Mouse (Mus musculus): ENCODE results near the gene Gm20721.
"Not testable (repeated sequence)": the region's sequence is repeated elsewhere in the genome, so short reads cannot be mapped to it uniquely, and the experiment has no call there.

Gene Gm20721

DNA sequence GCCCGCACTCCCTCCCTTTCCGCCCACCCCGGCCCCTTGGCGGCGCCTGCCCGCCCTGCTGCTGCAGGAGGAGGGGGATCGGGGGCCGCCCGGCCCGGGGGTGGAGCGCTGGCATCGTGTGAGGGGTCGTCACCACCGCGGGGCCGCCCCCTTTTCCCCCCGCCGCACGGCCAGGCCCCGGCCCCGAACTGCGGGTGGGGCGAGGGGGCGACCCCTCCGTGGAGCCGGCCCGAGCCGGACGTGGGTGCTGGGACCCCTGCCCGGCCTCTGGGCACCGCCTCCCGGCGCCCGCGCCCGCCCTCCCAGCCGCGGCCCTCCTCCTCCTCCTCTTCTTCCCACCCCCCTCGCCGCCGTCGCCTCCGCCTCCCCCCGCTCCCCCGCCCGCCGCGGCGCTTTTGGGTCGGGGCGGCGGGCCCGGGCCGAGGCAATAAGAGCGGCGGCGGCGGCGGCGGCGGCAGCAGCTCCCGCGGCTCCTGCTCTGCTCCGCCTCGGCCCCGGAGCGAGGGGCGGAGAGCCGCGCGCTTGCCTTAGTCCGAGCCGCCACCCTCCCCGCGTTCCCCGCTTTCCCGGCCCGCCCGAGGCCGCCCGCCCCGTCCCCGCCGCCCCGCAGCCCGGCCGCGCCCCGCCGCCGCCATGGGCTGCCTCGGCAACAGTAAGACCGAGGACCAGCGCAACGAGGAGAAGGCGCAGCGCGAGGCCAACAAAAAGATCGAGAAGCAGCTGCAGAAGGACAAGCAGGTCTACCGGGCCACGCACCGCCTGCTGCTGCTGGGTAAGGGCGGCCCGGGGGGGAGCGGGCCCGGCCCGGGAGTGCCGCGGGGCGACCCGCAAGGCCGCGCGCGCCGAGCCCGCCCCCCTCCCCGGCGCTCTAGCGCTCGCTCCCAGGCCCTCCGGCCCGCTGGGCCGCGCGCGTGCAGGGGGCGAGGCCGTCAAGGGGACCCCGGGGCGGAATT, 16.6 kb downstream of the Gm20721 start:
- peak; percentile 59 for DNase-seq (ENCODE audit: low read depth, low spot score)

DNA sequence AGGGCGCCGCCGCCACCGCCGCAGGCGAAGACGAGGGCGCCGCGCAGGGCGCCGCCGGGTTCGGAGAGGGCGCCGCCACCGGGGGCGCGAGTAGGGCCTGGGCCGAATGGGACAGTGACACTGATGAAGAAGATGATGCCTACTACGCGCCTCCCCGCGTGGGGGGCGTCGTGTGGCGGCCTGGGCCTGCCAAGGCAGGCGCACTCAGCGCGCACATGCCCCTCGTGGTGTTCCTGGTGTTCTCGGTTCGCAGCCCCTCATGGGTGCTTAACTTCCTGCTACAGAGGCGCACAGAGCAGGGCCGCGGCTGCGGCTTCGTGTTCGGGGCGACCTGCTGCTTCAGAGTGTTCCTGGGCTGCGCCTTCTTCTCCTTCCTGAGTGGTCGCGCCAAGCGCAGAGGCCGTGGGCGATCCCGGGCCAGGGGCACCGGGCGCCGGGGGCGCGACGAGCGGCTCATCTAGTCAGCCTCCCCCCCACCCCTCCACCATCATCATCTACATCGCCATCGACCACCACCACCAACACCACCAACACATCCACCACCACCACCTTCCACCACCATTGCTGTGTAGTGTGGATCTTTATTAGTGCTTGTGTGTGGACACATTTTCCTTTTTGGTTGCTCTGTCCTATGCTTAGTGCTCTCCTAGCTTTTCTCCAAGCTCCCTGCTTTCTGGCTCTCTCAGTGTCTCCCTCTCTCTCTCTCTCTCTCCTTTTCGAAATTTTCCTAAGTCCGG, 17.4 kb downstream of the Gm20721 start:
- DNase-seq (ENCODE audit: low read depth, low spot score), result peak; percentile 82

DNA sequence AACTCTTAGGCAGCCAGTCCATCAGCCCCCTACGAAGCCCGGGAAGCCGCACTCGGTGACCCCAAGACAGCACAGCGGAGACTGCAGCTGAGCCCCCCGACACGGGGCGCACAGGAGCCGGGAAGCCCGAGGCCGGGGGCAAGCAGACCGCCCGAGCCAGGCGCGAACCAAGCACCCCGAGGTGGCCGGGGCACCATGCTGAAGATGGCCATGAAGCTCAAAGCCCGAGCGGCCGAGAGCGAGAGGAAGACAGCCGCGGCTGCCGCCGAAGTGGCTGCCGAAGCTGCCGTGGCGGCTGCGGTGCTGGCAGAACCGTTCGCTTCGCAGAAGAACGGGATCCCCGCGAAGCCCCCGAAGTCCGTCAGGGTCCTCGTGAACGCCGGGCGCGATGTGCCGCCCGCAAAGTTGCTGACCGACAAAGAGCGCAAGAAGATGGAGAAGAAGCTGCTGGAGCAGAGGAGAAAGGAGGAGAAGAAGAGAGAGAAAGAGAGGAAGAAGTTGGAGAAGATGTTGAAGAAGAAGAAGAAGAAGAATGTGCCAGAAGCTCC, 18.1 kb downstream of the Gm20721 start:
- no peak for DNase-seq (ENCODE audit: low read depth, low spot score)

DNA sequence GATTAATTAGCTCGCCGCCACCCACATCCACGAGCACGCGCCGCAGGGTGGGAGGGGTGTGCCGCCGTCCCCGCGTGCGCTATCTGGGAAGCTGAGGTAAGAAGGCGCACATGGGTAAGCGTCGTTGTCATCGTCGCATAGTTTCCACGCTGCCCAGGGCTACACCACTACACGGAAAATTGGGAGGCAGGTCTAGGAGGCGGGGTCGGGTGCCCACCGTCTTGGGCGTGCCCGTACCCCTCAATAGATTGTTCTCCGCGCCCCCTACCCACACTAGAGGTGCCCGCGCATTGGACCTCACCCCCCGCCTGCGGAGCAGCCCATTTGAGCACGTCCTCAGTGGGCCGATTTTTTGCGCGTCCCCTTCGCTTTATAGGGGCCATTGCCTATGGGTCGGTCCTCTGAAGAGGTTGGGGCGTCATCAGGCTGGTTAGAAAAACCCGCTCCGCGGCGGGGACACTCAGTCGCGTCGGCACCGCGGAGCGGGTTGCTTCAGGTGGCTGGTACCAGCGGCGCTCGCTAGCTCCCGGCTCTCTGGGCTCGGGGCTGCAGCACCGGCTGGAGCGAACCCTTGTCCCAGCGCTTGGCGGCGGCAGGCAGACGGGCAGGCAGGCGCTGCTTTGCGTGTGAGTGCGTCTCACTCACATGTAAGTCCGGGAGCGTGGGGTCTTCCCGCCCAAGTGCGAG, 19.1 kb downstream of the Gm20721 start:
- DNase-seq (ENCODE audit: low read depth, low spot score), result peak; percentile 78

DNA sequence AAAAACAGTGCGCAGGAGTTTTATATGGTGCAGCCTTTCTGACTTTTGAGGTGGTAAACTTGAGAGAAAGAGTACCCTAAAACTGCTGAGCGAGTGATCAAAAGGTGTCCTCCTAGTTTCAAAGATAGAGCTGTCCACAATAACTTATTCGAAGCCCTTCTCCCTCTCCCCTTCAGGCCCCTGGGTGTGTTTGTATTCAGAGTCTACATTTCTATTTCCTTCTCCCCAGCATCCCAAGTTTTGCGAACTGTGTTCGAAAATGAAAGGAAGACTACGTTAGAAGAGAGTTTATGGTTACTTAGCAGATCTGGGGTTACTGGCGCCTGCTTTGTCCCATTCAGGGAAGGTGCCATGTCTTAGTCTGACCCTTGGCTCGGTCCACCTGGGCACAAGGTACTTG, 20.0 kb downstream of the Gm20721 start:
- no peak for DNase-seq (ENCODE audit: low read depth, low spot score)

DNA sequence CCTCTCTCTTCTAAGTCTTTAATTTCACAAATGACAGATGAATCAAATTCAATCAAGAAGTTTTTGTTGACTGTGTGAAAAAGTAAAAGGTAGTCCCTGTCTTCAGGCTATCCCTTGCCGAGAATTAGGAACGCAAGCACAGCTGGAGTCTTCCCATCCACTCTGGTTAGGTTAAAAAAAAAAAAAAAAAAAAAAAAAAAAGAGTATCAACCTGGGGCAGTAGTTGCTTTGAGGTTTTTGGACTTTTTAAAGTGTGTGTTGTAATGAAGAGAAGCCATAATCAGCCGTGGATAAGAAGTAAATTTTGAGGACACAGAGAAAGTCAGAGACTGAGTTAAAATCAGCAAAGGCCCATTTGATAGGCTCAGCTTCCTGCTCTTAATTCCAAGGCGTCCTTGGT, 20.5 kb downstream of the Gm20721 start:
- DNase-seq (ENCODE audit: low read depth, low spot score), result no peak

DNA sequence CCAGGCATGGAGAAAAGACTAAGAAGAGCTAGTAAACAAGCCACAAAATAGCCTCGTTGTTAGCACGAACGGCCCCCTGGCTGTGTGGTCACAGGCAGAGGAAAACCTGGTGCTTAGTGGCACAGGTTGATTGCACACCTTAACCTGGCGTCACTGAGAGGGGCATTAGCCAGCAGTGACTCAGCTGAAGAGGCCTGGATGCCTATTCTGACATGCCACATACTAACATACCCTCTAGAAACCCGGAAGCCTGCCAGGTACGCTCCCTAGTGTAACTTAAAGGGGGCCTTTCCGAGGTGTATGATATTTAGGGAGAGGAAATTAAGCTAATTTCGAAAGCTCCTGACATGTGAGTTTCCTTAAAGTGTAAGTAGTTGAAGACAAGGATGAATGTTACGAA, 29.9 kb downstream of the Gm20721 start:
- no peak for DNase-seq (ENCODE audit: low read depth, low spot score)

DNA sequence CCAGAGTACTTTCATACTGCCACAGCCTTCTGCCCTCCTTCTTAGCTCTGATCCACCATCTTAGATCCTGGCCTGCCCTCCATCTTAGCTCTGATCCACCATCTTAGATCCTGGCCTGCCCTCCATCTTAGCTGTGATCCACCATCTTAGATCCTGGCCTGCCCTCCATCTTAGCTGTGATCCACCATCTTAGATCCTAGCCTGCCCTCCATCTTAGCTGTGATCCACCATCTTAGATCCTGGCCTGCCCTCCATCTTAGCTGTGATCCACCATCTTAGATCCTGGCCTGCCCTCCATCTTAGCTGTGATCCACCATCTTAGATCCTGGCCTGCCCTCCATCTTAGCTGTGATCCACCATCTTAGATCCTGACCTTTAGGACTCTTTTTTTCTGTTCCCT, 31.1 kb downstream of the Gm20721 start:
- DNase-seq (ENCODE audit: low read depth, low spot score), result not testable (repeated sequence)

DNA sequence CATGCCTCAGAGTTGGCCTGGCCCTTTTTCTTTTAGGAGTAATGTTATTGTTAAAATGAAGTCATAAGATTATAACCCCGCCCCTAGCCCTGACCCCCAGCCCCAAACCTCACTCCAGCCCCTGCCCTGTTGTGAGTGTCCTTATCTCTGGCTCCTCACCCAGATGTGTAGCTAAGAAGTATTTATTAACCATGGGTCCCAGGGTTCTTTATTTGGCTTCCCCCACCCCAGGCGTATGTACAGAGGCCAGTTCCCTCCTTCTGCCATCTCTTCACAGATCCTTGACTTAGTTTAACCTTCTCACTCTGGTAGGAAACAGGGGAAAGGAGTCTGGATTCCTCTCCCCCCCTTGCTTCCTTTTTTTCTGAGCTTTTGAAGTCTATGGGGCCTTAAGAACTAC, 33.9 kb downstream of the Gm20721 start:
- no peak for DNase-seq (ENCODE audit: low read depth, low spot score)

DNA sequence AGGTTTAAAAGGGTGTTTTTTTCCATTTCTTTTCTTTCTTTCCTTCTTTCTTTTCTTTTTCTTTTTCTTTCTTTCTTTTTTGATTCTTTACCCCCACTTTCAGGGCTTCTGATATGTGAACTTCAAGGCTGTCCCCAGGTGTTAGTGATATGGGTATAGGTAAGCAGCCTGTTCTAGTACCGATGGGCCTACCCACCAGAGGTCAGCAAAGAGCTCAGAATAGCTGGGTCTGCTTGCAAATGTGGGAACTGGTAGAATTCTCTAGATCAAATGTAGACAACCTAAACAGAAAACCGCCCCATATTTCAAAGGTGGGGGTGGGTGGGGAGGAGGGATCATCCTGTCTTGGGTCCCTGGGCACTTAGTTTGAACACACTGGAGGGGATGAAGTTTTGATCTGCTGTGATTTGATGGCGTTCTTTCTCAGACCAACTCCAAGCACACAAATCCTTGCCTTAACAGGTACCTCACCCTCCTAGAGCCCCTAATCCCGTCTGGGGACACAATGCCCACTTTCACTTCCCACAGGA, 34.3 kb downstream of the Gm20721 start:
- peak; percentile 85 for DNase-seq (ENCODE audit: low read depth, low spot score)

DNA sequence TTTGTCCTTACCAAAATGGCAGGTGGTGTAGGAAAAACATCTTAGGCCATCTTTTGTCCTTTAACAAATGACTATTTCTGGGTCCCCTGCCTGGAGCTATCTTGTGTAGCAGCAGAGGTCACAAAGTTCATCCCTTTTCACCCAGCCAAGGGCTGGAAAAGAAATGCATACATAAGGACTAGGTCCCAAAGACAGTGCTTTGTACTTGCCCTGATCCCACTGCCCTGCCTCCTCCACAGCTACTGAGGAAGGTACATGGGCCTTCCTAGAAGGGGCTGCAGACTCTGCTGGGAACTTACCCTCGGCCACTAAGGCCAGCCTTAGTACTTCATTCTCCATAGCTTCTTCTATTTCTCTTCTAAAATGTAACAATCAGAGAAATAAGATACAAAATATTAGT, 34.9 kb downstream of the Gm20721 start:
- DNase-seq (ENCODE audit: low read depth, low spot score), result no peak

DNA sequence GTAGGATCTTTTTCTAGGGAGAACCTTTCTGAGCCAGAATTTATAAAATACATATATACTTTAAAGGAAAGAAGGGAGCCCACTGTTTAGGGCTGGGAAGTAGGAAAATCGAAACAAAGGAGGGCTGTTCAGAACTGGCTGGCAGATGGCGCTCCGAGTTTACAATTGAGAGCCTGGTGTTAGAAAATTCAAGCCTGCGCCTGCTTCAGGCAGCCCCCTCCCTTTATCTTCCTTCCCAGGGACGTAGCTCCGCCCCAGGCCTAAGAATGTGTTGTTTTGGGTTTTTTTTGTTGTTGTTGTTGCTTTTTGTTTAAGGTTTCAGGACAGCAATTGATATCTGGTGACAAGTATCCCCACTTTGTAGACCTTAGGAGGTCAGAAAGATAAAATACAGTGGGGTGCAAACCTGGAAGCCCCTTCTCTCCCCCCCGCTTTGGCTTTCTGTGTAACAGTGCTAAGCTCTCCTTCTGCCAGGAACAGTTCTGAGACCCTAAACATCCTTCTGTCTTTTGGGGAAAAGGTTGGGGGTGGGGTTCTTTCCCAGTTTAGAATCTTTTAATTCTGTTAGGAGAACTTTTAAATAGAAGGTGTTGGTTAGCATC, 35.5 kb downstream of the Gm20721 start:
- peak; percentile 76 for DNase-seq (ENCODE audit: low read depth, low spot score)

DNA sequence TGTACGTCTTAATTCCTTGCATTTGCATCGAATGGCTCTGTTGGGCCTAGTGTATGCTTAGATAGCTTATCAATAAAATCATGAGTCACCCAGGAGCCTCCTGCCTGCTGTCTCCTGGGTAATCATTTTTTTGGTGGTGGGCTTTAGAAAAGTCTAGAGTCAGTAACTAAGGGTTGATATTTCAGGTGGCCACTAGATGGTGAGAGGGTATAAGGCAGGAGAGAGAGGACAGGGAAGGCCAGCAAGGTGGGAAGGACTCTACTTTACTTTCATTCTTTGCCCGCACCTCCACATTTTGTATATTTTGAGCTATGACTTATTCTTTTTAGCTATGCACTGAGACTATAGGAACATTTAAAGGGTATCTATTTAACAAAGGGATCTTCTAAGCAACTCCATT, 38.6 kb downstream of the Gm20721 start:
- no peak for DNase-seq (ENCODE audit: low read depth, low spot score)

DNA sequence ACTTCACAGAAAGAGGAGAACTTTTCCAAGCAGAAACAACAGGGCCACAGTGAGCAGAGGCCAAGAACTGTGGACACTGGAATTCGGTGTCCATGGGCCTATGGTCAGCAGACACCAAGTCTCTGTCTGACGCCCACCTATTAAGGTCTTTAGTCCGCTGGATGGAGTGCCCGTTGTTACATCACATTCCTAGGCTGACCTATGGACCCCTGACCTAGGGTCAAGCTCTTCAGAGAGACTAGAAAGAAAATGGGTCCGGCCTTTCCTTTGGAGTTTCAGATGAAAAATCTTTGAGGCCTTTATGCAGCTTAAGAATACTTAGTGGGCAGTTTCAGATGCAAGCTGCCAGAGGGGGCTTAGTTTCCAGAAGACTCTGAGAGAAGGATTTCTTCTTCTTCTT, 40.9 kb downstream of the Gm20721 start:
- DNase-seq (ENCODE audit: low read depth, low spot score), result no peak

DNA sequence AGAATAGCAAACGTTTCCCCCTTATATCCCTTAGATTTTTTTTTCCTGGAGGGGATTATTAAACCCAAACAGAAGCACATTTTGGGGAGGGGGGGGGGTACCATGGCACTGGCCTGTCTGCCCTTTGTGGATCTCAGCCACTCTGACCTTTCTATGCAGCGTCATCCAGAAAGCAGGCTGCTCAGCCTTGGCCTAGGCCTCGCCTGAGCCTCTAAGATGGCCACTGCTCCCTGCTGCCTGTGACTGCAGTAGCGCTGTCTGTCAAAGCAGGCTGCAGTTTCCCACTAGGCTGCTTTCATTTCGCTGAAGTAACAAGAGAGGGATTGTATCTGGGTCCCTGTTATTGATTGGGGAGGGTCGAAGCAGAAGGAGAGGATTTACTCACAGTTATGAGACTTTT, 44.0 kb downstream of the Gm20721 start:
- no peak for DNase-seq (ENCODE audit: low read depth, low spot score)

DNA sequence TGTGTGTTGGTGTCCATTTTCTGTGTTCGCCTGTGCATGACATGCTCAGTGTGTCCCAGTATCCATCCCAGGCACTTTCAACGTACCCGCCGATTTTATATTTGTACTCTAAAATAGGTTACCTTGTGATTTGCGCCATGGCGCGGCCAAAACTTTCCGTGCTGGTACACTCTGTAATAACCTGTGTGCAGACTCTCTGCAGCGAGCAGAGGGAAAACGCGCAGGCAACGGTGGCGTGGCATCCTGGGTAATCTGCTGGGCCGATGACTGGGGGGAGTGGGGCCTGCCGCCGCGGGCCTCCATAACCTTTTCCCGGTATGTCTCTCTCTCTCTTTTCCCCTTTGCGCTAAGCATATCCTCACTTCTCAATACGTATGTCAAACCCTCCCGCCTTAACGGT, 45.8 kb downstream of the Gm20721 start:
- DNase-seq (ENCODE audit: low read depth, low spot score), result no peak

DNA sequence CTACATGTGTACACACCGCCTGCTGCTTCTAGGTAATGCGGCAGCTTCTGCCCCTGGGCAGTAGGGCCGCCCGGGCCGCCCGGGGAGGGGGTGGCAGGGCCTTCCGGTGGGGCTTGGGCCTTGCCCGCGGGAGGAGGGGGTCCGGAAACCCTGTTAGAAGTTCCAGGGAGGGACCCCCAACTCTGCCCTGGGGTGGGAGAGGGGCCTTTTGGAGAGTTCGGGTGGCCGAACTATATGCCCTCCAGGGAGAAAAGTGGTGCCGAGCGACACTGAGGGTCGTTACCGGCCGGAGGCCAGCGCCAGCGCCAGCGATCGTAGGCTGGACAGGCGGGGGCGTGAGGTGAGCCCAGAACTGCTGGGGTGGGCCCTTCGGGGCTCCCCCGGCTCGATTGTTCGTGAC, 46.3 kb downstream of the Gm20721 start:
- no peak for DNase-seq (ENCODE audit: low read depth, low spot score)

DNA sequence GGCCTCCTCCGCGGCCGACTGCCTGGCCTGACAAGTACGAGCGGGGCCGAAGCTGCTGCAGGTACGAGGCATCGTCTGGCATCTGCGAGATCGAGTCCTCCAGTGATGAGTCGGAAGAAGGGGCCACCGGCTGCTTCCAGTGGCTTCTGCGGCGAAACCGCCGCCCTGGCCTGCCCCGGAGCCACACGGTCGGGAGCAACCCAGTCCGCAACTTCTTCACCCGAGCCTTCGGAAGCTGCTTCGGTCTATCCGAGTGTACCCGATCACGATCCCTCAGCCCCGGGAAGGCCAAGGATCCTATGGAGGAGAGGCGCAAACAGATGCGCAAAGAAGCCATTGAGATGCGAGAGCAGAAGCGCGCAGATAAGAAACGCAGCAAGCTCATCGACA, 46.7 kb downstream of the Gm20721 start:
- no peak for DNase-seq (ENCODE audit: low read depth, low spot score)

DNA sequence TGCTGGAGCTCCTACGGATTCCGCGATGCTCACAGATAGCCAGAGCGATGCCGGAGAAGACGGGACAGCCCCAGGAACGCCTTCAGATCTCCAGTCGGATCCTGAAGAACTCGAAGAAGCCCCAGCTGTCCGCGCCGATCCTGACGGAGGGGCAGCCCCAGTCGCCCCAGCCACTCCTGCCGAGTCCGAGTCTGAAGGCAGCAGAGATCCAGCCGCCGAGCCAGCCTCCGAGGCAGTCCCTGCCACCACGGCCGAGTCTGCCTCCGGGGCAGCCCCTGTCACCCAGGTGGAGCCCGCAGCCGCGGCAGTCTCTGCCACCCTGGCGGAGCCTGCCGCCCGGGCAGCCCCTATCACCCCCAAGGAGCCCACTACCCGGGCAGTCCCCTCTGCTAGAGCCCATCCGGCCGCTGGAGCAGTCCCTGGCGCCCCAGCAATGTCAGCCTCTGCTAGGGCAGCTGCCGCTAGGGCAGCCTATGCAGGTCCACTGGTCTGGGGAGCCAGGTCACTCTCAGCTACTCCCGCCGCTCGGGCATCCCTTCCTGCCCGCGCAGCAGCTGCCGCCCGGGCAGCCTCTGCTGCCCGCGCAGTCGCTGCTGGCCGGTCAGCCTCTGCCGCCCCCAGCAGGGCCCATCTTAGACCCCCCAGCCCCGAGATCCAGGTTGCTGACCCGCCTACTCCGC, 47.3 kb downstream of the Gm20721 start:
- DNase-seq (ENCODE audit: low read depth, low spot score), result no peak

DNA sequence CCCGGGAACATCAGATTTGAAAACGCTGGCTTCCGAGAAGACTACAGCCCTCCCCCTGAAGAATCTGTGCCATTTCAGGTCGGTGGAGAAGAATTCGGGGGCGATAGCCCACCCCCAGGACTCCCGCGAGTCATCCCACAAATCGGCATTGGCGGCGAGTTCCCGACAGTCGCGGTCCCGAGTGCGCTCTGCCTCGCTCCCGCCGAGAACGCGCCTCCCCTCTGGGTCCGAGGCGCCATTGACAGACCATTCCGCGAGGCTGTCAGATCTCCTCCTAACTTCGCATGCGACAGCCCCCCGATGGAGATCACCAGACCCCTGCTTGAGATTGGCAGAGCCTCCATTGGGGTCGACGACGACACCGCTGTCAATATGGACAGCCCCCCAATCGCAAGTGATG, 48.0 kb downstream of the Gm20721 start:
- DNase-seq (ENCODE audit: low read depth, low spot score), result no peak

DNA sequence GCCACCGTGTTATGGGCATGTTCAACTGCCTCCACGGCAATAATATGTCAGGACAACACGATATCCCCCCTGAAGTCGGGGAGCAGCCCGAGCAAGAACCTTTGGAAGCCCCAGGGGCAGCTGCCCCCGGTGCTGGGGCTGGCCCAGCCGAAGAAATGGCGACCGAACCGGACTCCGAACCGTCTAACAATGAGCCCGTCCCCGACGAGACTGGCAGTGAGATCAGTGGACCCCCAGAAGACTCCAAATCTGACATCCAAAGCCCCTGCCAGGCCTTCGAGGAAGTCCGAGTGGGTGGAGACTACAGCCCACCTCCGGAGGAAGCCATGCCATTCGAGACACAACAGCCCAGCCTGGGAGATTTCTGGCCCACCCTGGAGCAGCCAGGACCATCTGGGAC, 48.7 kb downstream of the Gm20721 start:
- DNase-seq (ENCODE audit: low read depth, low spot score), result no peak
